Mouse (Mus musculus) G1E (cell line): ENCODE measurements around the gene Enah. TPM values are rescaled to one million over a fixed set of nuclear protein-coding genes. Genes with fewer than 3 reads are reported as not detected.

ENCODE experiments used
- ATAC-seq: 2 replicates; pipeline ENCODE4 v1.8.0; 2016; ENCODE audit warnings: mild to moderate bottlenecking; ENCODE audit not compliant: insufficient number of reproducible peaks, poor library complexity, low FRiP score, severe bottlenecking; ENCODE audit errors: extremely low read depth
- DNase-seq: peaks from one replicate; pipeline ENCODE4 v3.0.0; 2012; ENCODE audit warnings: low spot score
- H3K27me3 ChIP-seq: 2 replicates; pipeline ENCODE4 v1.6.1; 2012; ENCODE audit warnings: mild to moderate bottlenecking, low read length, inconsistent platforms; ENCODE audit not compliant: insufficient read depth
- H3K36me3 ChIP-seq: replicated peaks from 2 replicates; pipeline ENCODE3; 2012; ENCODE audit warnings: mild to moderate bottlenecking, inconsistent platforms
- H3K4me1 ChIP-seq: 2 replicates; pipeline ENCODE4 v1.6.1; 2012; ENCODE audit warnings: low read depth, low read length, inconsistent platforms, mixed read lengths; ENCODE audit not compliant: insufficient read depth
- H3K4me3 ChIP-seq: 2 replicates; pipeline ENCODE4 v1.5.1; 2012; ENCODE audit warnings: low read depth, mild to moderate bottlenecking, inconsistent platforms, low read length, moderate library complexity, mixed read lengths
- H3K9me3 ChIP-seq: replicated peaks from 2 replicates; pipeline ENCODE4 v1.6.1; 2012; ENCODE audit warnings: inconsistent platforms
- CTCF ChIP-seq: IDR thresholded peaks from 2 replicates; pipeline ENCODE4 v1.5.1; 2012; ENCODE audit warnings: low read depth, low read length, inconsistent platforms, mixed read lengths
- GATA1 ChIP-seq: IDR thresholded peaks from 2 replicates; pipeline ENCODE4 v1.6.1; 2012; ENCODE audit warnings: borderline replicate concordance, low read length, inconsistent platforms, mixed read lengths
- GATA2 ChIP-seq: IDR thresholded peaks from 2 replicates; pipeline ENCODE4 v1.6.1; 2012; ENCODE audit warnings: low read depth, low read length, inconsistent platforms, borderline replicate concordance
- POLR2AphosphoS5 ChIP-seq: IDR thresholded peaks from 2 replicates; pipeline ENCODE4 v1.6.1; 2012; ENCODE audit warnings: low read depth, low read length, inconsistent platforms; ENCODE audit not compliant: insufficient replicate concordance
- TAL1 ChIP-seq: conservative IDR thresholded peaks from 2 replicates; pipeline ENCODE4 v1.6.1; 2012; ENCODE audit warnings: low read depth, low read length, inconsistent platforms, mixed read lengths
- polyA plus RNA-seq: library from polyadenylated mRNA; stranded (reverse); fragments of >175 nt; gene quantifications from 2 replicates; pipeline ENCODE4 v1.2.3, GENCODE M21; 2012
- total RNA-seq, 2 experiments: library from RNA; stranded (forward) in 1 of 2; stranded (reverse) in 1 of 2; fragments of 200-1000 nt in 1 of 2; fragments of >200 nt in 1 of 2; fragmentation: Nextera tagmentation in 1 of 2; gene quantifications; 2 replicates each; pipeline ENCODE4 v1.2.3; 2014 to 2017

Enah gene
- total and polyA plus RNA-seq, 3 experiments = 0.87 TPM; not detected in 2

GRCm38 (mm10) chr1:182021691-182022299 lies 2.0 kb upstream of the Enah start:
- ATAC-seq = no peak

GRCm38 (mm10) chr1:182020831-182021460 lies 1.2 kb upstream of the Enah start:
- DNase-seq = no peak
- Histone ChIP-seq H3K36me3 (no peaks in the 10 kb centered on the region), H3K27me3 (0 out of 2 replicates have a peak, but pooled peaks cover under 1% of the 10 kb centered on the region), H3K4me1 (no peaks in the 10 kb centered on the region), H3K9me3 (peaks cover 15% of the 10 kb centered on the region), H3K4me3 (no peak overlapping the region)
- TF ChIP-seq TAL1 (no peak), CTCF (no peak), GATA2 (no peak), POLR2AphosphoS5 (no peak), GATA1 (no peak)
- no peak for ATAC-seq

More at GRCm38 (mm10) chr1:182021691-182022299, 2.0 kb upstream of the Enah start:
- H3K4me3 ChIP-seq = no peak overlapping the region
- H3K4me1 ChIP-seq = no peaks in the 10 kb centered on the region
- TF ChIP-seq GATA2 (no peak), GATA1 (no peak), POLR2AphosphoS5 (no peak)
- H3K27me3 ChIP-seq = no peaks in the 10 kb centered on the region
- peaks cover 15% of the 10 kb centered on the region for H3K9me3 ChIP-seq
- DNase-seq = no peak
- H3K36me3 ChIP-seq = no peaks in the 10 kb centered on the region

DNA sequence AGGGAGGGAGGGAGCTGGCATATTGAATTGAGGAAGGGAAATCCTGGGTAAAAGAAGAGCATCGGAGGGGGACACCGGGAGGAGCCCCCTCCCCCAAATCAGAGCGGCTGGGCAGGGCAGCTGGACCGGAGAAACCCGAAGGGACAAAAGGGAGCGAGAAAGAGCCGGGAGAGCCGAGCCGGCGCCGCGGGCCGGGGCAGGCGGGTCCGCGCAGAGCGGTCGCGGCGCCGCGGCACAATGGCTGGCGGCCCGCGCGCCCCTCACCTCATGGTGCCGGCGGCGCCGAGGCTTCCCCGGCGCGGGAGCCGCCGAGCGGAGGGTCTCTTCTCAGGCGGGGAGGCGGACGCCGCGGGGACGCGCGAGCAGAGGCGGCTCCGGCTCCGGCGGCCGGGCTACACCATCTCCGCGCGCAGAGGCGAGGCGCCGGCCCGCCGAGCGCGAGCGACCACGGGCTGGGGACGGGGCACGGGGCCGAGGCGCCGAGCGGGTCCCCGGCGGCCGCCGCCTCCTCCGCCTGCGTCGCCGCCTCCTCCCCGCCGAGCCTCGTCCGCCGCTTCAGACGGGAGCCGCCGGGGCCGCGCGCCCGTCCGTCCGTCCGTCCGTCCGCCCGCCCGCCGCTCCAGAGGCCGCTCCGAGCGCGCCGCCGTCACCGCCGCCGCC lies 394 bp downstream of the Enah start:
- Histone ChIP-seq H3K4me1 (no peaks in the 10 kb centered on the region), H3K4me3 (no peak overlapping the region), H3K27me3 (0 out of 2 replicates have a peak, but pooled peaks cover 3% of the 10 kb centered on the region), H3K9me3 (peaks cover 15% of the 10 kb centered on the region), H3K36me3 (no peaks in the 10 kb centered on the region)
- no peak for DNase-seq
- no peak for ATAC-seq
- TF ChIP-seq CTCF (no peak), GATA1 (no peak), POLR2AphosphoS5 (no peak), GATA2 (no peak), TAL1 (no peak)

- peaks cover 15% of the 10 kb centered on the region for H3K9me3 ChIP-seq
- no peak for ATAC-seq
- no peaks in the 10 kb centered on the region for H3K4me1 ChIP-seq
- TF ChIP-seq CTCF (no peak), TAL1 (no peak)
- no peak overlapping the region for H3K4me3 ChIP-seq
- no peak for DNase-seq
- 0 out of 2 replicates have a peak, but pooled peaks cover 3% of the 10 kb centered on the region for H3K27me3 ChIP-seq
- H3K36me3 ChIP-seq = no peaks in the 10 kb centered on the region
Measured at GRCm38 (mm10) chr1:182018397-182019265, 1.2 kb downstream of the Enah start.

- no peak for DNase-seq
- TF ChIP-seq GATA1 (no peak), POLR2AphosphoS5 (no peak), TAL1 (no peak), GATA2 (no peak), CTCF (no peak)
- peak; percentile 63 for ATAC-seq
Measured at GRCm38 (mm10) chr1:182005831-182006230, 14.0 kb downstream of the Enah start.

DNA sequence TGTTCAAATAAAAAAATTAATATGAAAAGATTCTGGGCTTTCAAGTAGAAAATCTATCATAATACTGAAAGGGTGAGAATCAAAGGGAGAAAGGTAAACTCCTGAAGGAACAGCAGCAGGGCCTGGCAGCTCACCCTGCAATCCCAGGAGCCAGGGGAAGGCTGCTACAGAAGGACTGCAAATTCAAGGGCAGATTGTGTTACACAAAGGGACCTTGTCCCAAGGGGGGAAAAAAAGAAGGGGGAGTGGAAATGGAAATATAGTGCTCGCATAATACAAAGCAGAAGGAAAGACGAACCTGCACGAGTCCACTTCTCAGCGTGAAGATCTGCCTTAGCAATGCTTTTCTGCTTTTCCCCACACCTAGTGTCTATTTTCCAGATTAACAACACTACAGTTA lies 21.1 kb downstream of the Enah start:
- no peaks in the 10 kb centered on the region for H3K9me3 ChIP-seq
- no peak for DNase-seq
- no peak overlapping the region for H3K4me3 ChIP-seq
- no peak for TF ChIP-seq CTCF
- TF ChIP-seq GATA1 = no peak
- TF ChIP-seq TAL1 = no peak
- no peak for TF ChIP-seq GATA2
- TF ChIP-seq POLR2AphosphoS5 = no peak
- no peaks in the 10 kb centered on the region for H3K27me3 ChIP-seq
- no peaks in the 10 kb centered on the region for H3K4me1 ChIP-seq
- no peaks in the 10 kb centered on the region for H3K36me3 ChIP-seq
- ATAC-seq = no peak

More at GRCm38 (mm10) chr1:182005831-182006230, 14.0 kb downstream of the Enah start:
- H3K27me3 ChIP-seq = no peaks in the 10 kb centered on the region; the same call in 1 of the 2 replicates
- H3K9me3 ChIP-seq = no peaks in the 10 kb centered on the region
- H3K36me3 ChIP-seq = no peaks in the 10 kb centered on the region
- peaks cover 5% of the 10 kb centered on the region for H3K4me1 ChIP-seq
- no peak overlapping the region for H3K4me3 ChIP-seq
